Mouse (Mus musculus) forebrain, embryonic 10.5 days (tissue): Measurements from ENCODE around the gene Scly. TPM values are rescaled to one million over a fixed set of nuclear protein-coding genes. Genes with fewer than 3 reads are reported as not detected.
A peak's percentile ranks its signal among the peaks of the same experiment; 100 is the strongest.

Experiments
- DNase-seq: peaks from one replicate; pipeline ENCODE4 v3.0.0-alpha.2; 2017; ENCODE audit warnings: low spot score; ENCODE audit errors: extremely low spot score
- H3K27ac ChIP-seq: fragments of 300-500 bp; sonication (generic); 2 replicates; pipeline ENCODE4 v1.5.1; 2016; ENCODE audit warnings: mild to moderate bottlenecking
- H3K27me3 ChIP-seq: fragments of 300-500 bp; sonication (generic); 2 replicates; pipeline ENCODE4 v1.6.1; 2016; ENCODE audit warnings: mild to moderate bottlenecking; ENCODE audit not compliant: poor library complexity, severe bottlenecking
- H3K36me3 ChIP-seq: fragments of 300-500 bp; sonication (generic); replicated peaks from 2 replicates; pipeline ENCODE4 v1.6.1; 2016; ENCODE audit warnings: mild to moderate bottlenecking, moderate library complexity
- H3K4me1 ChIP-seq: fragments of 300-500 bp; sonication (generic); 2 replicates; pipeline ENCODE4 v1.6.1; 2016
- H3K4me3 ChIP-seq: fragments of 300-500 bp; sonication (generic); 2 replicates; pipeline ENCODE4 v1.5.1; 2016; ENCODE audit warnings: mild to moderate bottlenecking, moderate library complexity
- H3K9me3 ChIP-seq: fragments of 300-500 bp; sonication (generic); 2 replicates; pipeline ENCODE4 v1.6.1; 2016; ENCODE audit warnings: mild to moderate bottlenecking, moderate library complexity
- WGBS: fragments of 180-500 bp; shearing (Covaris S2); methylation state at CpG from one replicate; pipeline ENCODE4 v1.1.7; 2016; 5-methylcytosine and 5-hydroxymethylcytosine counted together
- polyA plus RNA-seq: library from polyadenylated mRNA; unstranded; fragments of >200 nt; fragmentation: Nextera tagmentation; extraction: Ambion mirVana; gene quantifications from 2 replicates; pipeline ENCODE4 v1.2.1, GENCODE M21; 2016

Scly gene
- polyA plus RNA-seq, 1 experiment from 2014 or later, result 18.5 TPM

- peak; percentile 64 for DNase-seq
- 36% methylated on average over 3 of the region's 3 CpGs for WGBS
- Histone ChIP-seq H3K27ac (no peak overlapping the region), H3K4me3 (no peak overlapping the region), H3K4me1 (peaks cover 22% of the 10 kb centered on the region), H3K27me3 (peaks cover 61% of the 10 kb centered on the region), H3K36me3 (no peaks in the 10 kb centered on the region), H3K9me3 (no peaks in the 10 kb centered on the region)
Measured at GRCm38 (mm10) chr1:91346892-91347291, 48.8 kb downstream of the Scly start.

GRCm38 (mm10) chr1:91350841-91351240 is 52.7 kb downstream of the Scly start, which contains the start of gene Klhl30:
Klhl30 (plus strand) TSS chr1:91351016.
- 64% methylated on average over 4 of the region's 4 CpGs for WGBS
- no peaks in the 10 kb centered on the region for H3K9me3 ChIP-seq
- H3K4me1 ChIP-seq, result peaks cover 7% of the 10 kb centered on the region; the same call in 1 of the 2 replicates
- H3K27ac ChIP-seq, result no peak within 1 kb of the TSS
- no peak within 1 kb of the TSS for H3K4me3 ChIP-seq
- no peak for DNase-seq
- no peaks in the 10 kb centered on the region for H3K36me3 ChIP-seq
- peaks cover 22% of the 10 kb centered on the region for H3K27me3 ChIP-seq

GRCm38 (mm10) chr1:91351249-91351648 is 53.1 kb downstream of the Scly start:
- 82% methylated on average over 3 of the region's 3 CpGs for WGBS
- no peaks in the 10 kb centered on the region for H3K36me3 ChIP-seq
- peaks cover 7% of the 10 kb centered on the region; the same call in 1 of the 2 replicates for H3K4me1 ChIP-seq
- H3K9me3 ChIP-seq, result no peaks in the 10 kb centered on the region
- no peak for DNase-seq
- peaks cover 18% of the 10 kb centered on the region for H3K27me3 ChIP-seq
- H3K4me3 ChIP-seq, result no peak overlapping the region
- H3K27ac ChIP-seq, result no peak overlapping the region

- Histone ChIP-seq H3K27me3 (peaks cover 7% of the 10 kb centered on the region), H3K27ac (no peak overlapping the region), H3K4me3 (no peak overlapping the region), H3K4me1 (peaks cover 7% of the 10 kb centered on the region; the same call in 1 of the 2 replicates), H3K36me3 (no peaks in the 10 kb centered on the region), H3K9me3 (no peaks in the 10 kb centered on the region)
- DNase-seq, result no peak
- 87% methylated on average over 2 of the region's 2 CpGs for WGBS
Measured at GRCm38 (mm10) chr1:91352277-91352676, 54.1 kb downstream of the Scly start.

- WGBS, result 88% methylated on average over 11 of the region's 11 CpGs
Measured at GRCm38 (mm10) chr1:91356105-91356504, 58.0 kb downstream of the Scly start.

GRCm38 (mm10) chr1:91362113-91362512 is 64.0 kb downstream of the Scly start:
- no peaks in the 10 kb centered on the region for H3K36me3 ChIP-seq
- H3K27me3 ChIP-seq, result peaks cover 24% of the 10 kb centered on the region
- peaks cover 4% of the 10 kb centered on the region; the same call in 1 of the 2 replicates for H3K9me3 ChIP-seq
- no peak for DNase-seq
- no peak overlapping the region for H3K27ac ChIP-seq
- WGBS, result 82% methylated on average over 5 of the region's 5 CpGs
- H3K4me1 ChIP-seq, result peaks cover 15% of the 10 kb centered on the region
- no peak overlapping the region for H3K4me3 ChIP-seq

More at GRCm38 (mm10) chr1:91356105-91356504, 58.0 kb downstream of the Scly start:
- Histone ChIP-seq H3K27ac (no peak overlapping the region), H3K36me3 (no peaks in the 10 kb centered on the region), H3K9me3 (no peaks in the 10 kb centered on the region), H3K4me1 (peaks cover 5% of the 10 kb centered on the region; the same call in 1 of the 2 replicates), H3K4me3 (no peak overlapping the region), H3K27me3 (no peaks in the 10 kb centered on the region)
- DNase-seq, result no peak

GRCm38 (mm10) chr1:91364822-91365644 is 66.9 kb downstream of the Scly start:
- Histone ChIP-seq H3K4me3 (no peak overlapping the region), H3K27me3 (peaks cover 36% of the 10 kb centered on the region)
- 90% methylated on average over 16 of the region's 16 CpGs for WGBS

GRCm38 (mm10) chr1:91365816-91366214 is 67.7 kb downstream of the Scly start:
- Histone ChIP-seq H3K4me1 (peaks cover 21% of the 10 kb centered on the region), H3K27ac (peak overlapping the region; percentile 81; the same call in 1 of the 2 replicates), H3K4me3 (peak overlapping the region; percentile 65), H3K9me3 (peaks cover 4% of the 10 kb centered on the region; the same call in 1 of the 2 replicates), H3K27me3 (peaks cover 36% of the 10 kb centered on the region), H3K36me3 (peaks cover 19% of the 10 kb centered on the region)
- no peak for DNase-seq
- 30% methylated on average over 8 of the region's 8 CpGs for WGBS

More at GRCm38 (mm10) chr1:91364822-91365644, 66.9 kb downstream of the Scly start:
- Histone ChIP-seq H3K36me3 (peaks cover 11% of the 10 kb centered on the region), H3K9me3 (peaks cover 4% of the 10 kb centered on the region; the same call in 1 of the 2 replicates), H3K4me1 (peaks cover 21% of the 10 kb centered on the region), H3K27ac (no peak overlapping the region)
- DNase-seq, result no peak

GRCm38 (mm10) chr1:91366215-91367108 is 68.3 kb downstream of the Scly start, which contains the start of gene Erfe:
Erfe (plus strand) TSS chr1:91366430.
- Histone ChIP-seq H3K27me3 (peaks cover 36% of the 10 kb centered on the region), H3K4me1 (peaks cover 21% of the 10 kb centered on the region), H3K9me3 (peaks cover 4% of the 10 kb centered on the region; the same call in 1 of the 2 replicates), H3K36me3 (peaks cover 26% of the 10 kb centered on the region), H3K4me3 (peak within 1 kb of the TSS; percentile 65), H3K27ac (peak within 1 kb of the TSS; percentile 81)
- DNase-seq, result peak; percentile 69
- 1% methylated on average over 68 of the region's 68 CpGs for WGBS

GRCm38 (mm10) chr1:91367295-91367694 is 69.2 kb downstream of the Scly start:
- H3K9me3 ChIP-seq, result peaks cover 4% of the 10 kb centered on the region; the same call in 1 of the 2 replicates
- 96% methylated on average over 3 of the region's 3 CpGs for WGBS
- no peak for DNase-seq

GRCm38 (mm10) chr1:91369408-91369807 is 71.3 kb downstream of the Scly start:
- Histone ChIP-seq H3K4me3 (no peak overlapping the region), H3K27me3 (peaks cover 36% of the 10 kb centered on the region), H3K9me3 (peaks cover 1% of the 10 kb centered on the region; the same call in 1 of the 2 replicates), H3K36me3 (peaks cover 55% of the 10 kb centered on the region), H3K4me1 (peaks cover 21% of the 10 kb centered on the region), H3K27ac (no peak overlapping the region)
- 76% methylated on average over 4 of the region's 4 CpGs for WGBS
- DNase-seq, result no peak

More at GRCm38 (mm10) chr1:91367295-91367694, 69.2 kb downstream of the Scly start:
- Histone ChIP-seq H3K4me3 (peak overlapping the region; percentile 65; the same call in 1 of the 2 replicates), H3K4me1 (peaks cover 21% of the 10 kb centered on the region), H3K27ac (no peak overlapping the region), H3K27me3 (peaks cover 36% of the 10 kb centered on the region), H3K36me3 (peaks cover 34% of the 10 kb centered on the region)

GRCm38 (mm10) chr1:91370055-91370454 is 71.9 kb downstream of the Scly start:
- Histone ChIP-seq H3K36me3 (peaks cover 61% of the 10 kb centered on the region), H3K4me3 (no peak overlapping the region), H3K27ac (no peak overlapping the region), H3K27me3 (peaks cover 33% of the 10 kb centered on the region), H3K9me3 (no peaks in the 10 kb centered on the region), H3K4me1 (peaks cover 21% of the 10 kb centered on the region)
- WGBS, result 89% methylated on average over 23 of the region's 23 CpGs
- no peak for DNase-seq
